Mouse (Mus musculus) embryonic facial prominence, embryonic 13.5 days (tissue): ENCODE results near the gene Otud7a. TPM values are rescaled to one million over a fixed set of nuclear protein-coding genes. Genes with fewer than 3 reads are reported as not detected.

Experiments used
- ATAC-seq: fragments of 200-750 bp; cut with Nextera tagmentation; 2 replicates; pipeline ENCODE4 v1.8.0; 2017; ENCODE audit warnings: low read depth; ENCODE audit not compliant: insufficient number of reproducible peaks, insufficient read depth, low FRiP score, low TSS enrichment
- H3K27ac ChIP-seq: fragments of 300-500 bp; sonication (generic); 2 replicates; pipeline ENCODE4 v1.5.1; 2015; ENCODE audit warnings: moderate library complexity, mild to moderate bottlenecking, inconsistent platforms
- H3K27me3 ChIP-seq: fragments of 300-500 bp; sonication (generic); 2 replicates; pipeline ENCODE4 v1.6.1; 2015; ENCODE audit warnings: mild to moderate bottlenecking, inconsistent platforms
- H3K36me3 ChIP-seq: fragments of 300-500 bp; sonication (generic); 2 replicates; pipeline ENCODE4 v1.6.1; 2015; ENCODE audit warnings: mild to moderate bottlenecking, inconsistent platforms
- H3K4me1 ChIP-seq: fragments of 300-500 bp; sonication (generic); 2 replicates; pipeline ENCODE4 v1.6.1; 2015; ENCODE audit warnings: inconsistent platforms
- H3K4me2 ChIP-seq: fragments of 300-500 bp; sonication (generic); 2 replicates; pipeline ENCODE4 v1.6.1; 2015; ENCODE audit warnings: moderate library complexity, mild to moderate bottlenecking, inconsistent platforms
- H3K4me3 ChIP-seq: fragments of 300-500 bp; sonication (generic); 2 replicates; pipeline ENCODE4 v1.5.1; 2015; ENCODE audit warnings: mild to moderate bottlenecking, inconsistent platforms
- H3K9ac ChIP-seq: fragments of 300-500 bp; sonication (generic); 2 replicates; pipeline ENCODE4 v1.6.1; 2015; ENCODE audit warnings: mild to moderate bottlenecking, inconsistent platforms
- H3K9me3 ChIP-seq: fragments of 300-500 bp; sonication (generic); 2 replicates; pipeline ENCODE4 v1.6.1; 2016; ENCODE audit warnings: inconsistent platforms
- WGBS: fragments of 180-500 bp; shearing (Covaris S2); methylation state at CpG from one replicate; pipeline ENCODE4 v1.1.7; 2015; ENCODE audit warnings: mixed read lengths; 5-methylcytosine and 5-hydroxymethylcytosine counted together
- polyA plus RNA-seq: library from polyadenylated mRNA; unstranded; fragments of >200 nt; fragmentation: Nextera tagmentation; extraction: Ambion mirVana; gene quantifications from 2 replicates; pipeline ENCODE4 v1.2.1, GENCODE M21; 2015

The Otud7a gene
- polyA plus RNA-seq, 1 experiment from 2014 or later = 0.25 TPM

DNA sequence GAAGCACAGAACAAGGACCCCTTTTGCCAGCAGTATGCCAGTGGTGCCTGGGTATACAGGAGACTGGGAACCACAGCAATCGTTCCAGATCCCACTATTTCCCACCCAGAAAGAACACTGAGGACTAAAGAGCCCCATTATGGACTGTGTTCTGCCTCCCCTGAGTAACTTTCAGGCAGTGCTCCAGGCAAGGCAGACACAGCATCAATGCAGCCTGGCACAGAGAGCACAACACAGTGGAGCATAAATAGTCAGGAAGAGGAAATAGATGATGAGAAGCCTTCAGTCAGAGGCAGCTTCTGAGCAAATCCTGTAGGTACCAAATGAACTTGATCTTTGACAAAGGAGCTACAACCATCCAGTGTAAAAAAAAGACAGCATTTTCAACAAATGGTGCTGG lies 115.1 kb downstream of the Otud7a start:
- no peak for ATAC-seq
- H3K9ac ChIP-seq = no peak overlapping the region
- H3K27ac ChIP-seq = no peak overlapping the region
- no peak overlapping the region for H3K4me3 ChIP-seq
- H3K9me3 ChIP-seq = no peaks in the 10 kb centered on the region
- H3K4me1 ChIP-seq = no peaks in the 10 kb centered on the region
- H3K4me2 ChIP-seq = no peak overlapping the region
- 50% methylated on average over 1 of the region's 1 CpGs for WGBS
- H3K27me3 ChIP-seq = no peaks in the 10 kb centered on the region
- H3K36me3 ChIP-seq = no peaks in the 10 kb centered on the region

- H3K4me3 ChIP-seq = no peak overlapping the region
- no peak for ATAC-seq
- H3K36me3 ChIP-seq = no peaks in the 10 kb centered on the region
- H3K4me2 ChIP-seq = no peak overlapping the region
- H3K9ac ChIP-seq = no peak overlapping the region
- no peak overlapping the region for H3K27ac ChIP-seq
- no peaks in the 10 kb centered on the region for H3K27me3 ChIP-seq
- 63% methylated on average over 2 of the region's 2 CpGs for WGBS
- no peaks in the 10 kb centered on the region for H3K4me1 ChIP-seq
- no peaks in the 10 kb centered on the region for H3K9me3 ChIP-seq
These were observed 138.8 kb downstream of the Otud7a start for GRCm38 (mm10) chr7:63583310-63583709.

DNA sequence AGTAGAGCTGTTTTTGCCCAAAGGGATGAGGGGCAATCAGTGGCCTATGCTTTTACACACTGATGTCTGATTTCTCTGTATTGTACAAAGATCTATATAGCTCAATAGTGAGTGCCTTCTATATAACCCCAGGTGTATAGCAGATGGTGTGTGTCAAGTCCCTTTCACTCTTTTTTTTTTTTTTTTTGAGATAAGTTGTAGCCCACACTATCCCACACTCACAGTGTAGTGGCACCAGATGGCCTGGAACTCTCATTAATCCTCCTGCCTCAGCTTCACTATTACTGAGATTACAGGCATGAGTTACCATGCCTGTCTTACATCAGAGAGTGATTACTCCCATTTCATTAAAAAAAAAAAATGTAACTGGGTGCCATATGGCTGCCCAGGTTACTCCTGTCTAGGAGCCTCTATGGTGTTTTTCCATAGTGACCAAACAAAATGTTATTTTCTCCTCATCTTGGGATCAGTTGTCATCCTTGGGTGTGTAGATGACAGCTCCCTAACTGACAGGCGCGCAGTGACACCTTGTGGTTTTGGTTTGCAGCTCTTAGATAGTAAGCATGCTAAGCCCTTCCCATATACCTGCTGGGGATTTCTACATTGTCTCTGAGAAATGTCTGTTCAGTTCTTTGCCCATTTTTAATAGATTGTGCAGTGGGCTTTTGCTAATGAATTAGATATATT lies 141.8 kb downstream of the Otud7a start:
- Histone ChIP-seq H3K27me3 (no peaks in the 10 kb centered on the region), H3K27ac (no peak overlapping the region), H3K9me3 (no peaks in the 10 kb centered on the region), H3K36me3 (no peaks in the 10 kb centered on the region), H3K4me3 (no peak overlapping the region), H3K4me1 (no peaks in the 10 kb centered on the region), H3K4me2 (no peak overlapping the region), H3K9ac (no peak overlapping the region)
- no peak for ATAC-seq
- 68% methylated on average over 2 of the region's 2 CpGs for WGBS

- no peaks in the 10 kb centered on the region for H3K9me3 ChIP-seq
- no peak overlapping the region for H3K27ac ChIP-seq
- H3K27me3 ChIP-seq = no peaks in the 10 kb centered on the region
- H3K36me3 ChIP-seq = no peaks in the 10 kb centered on the region
- ATAC-seq = no peak
- no peak overlapping the region for H3K4me3 ChIP-seq
- 60% methylated on average over 2 of the region's 2 CpGs for WGBS
- no peaks in the 10 kb centered on the region for H3K4me1 ChIP-seq
- H3K4me2 ChIP-seq = no peak overlapping the region
- H3K9ac ChIP-seq = no peak overlapping the region
These were observed 145.8 kb downstream of the Otud7a start for GRCm38 (mm10) chr7:63590305-63590704.

- H3K4me2 ChIP-seq = no peak overlapping the region
- H3K4me3 ChIP-seq = no peak overlapping the region
- WGBS = 48% methylated on average over 4 of the region's 4 CpGs
- no peaks in the 10 kb centered on the region for H3K36me3 ChIP-seq
- ATAC-seq = no peak
- no peaks in the 10 kb centered on the region for H3K9me3 ChIP-seq
- no peak overlapping the region for H3K9ac ChIP-seq
- H3K27me3 ChIP-seq = no peaks in the 10 kb centered on the region
- no peaks in the 10 kb centered on the region for H3K4me1 ChIP-seq
- no peak overlapping the region for H3K27ac ChIP-seq
These were observed 146.8 kb downstream of the Otud7a start for GRCm38 (mm10) chr7:63591322-63591721.

DNA sequence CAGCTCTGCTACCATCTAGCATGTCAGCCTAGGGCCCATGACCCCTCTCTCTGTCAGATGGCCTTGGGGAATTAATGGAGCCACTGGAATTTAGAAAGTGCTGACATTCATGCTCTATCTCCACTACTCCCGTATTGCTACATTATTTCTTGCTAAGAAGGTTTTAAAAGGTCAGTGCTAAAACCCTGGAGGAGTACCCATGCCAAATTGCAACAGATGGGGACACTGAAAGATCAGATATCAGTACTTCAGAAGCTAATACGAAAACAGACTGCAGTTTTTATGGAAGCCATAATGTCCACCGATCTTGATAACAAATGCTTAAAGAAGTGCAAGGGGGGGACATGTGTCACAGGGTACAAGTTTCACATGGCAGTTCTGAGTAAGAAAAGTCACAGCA lies 147.5 kb downstream of the Otud7a start:
- H3K9ac ChIP-seq = no peak overlapping the region
- H3K27me3 ChIP-seq = no peaks in the 10 kb centered on the region
- H3K4me1 ChIP-seq = no peaks in the 10 kb centered on the region
- no peak overlapping the region for H3K4me2 ChIP-seq
- H3K9me3 ChIP-seq = no peaks in the 10 kb centered on the region
- ATAC-seq = no peak
- no peak overlapping the region for H3K4me3 ChIP-seq
- H3K27ac ChIP-seq = no peak overlapping the region
- H3K36me3 ChIP-seq = no peaks in the 10 kb centered on the region
- WGBS = 48% methylated on average over 3 of the region's 3 CpGs

DNA sequence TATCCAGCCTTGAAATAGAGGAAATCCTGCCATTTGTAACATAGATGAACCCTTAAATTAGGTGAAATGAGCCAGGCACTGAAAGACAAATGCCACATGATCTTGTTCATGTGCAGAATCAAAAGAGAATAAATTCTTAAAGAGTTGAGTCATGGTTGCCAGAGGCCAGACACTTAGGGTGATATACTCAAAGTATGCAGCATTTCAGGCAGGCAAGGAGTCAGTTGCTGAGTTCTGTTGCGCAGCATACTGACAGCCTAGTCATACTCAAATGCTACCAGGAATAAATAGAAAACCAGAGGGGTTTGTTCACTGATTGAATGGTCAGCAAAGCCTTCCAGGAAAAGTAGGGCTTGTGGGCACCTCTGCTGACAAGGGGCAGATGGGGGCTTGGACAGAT lies 160.3 kb downstream of the Otud7a start:
- no peak for ATAC-seq
- Histone ChIP-seq H3K4me3 (no peak overlapping the region), H3K9me3 (no peaks in the 10 kb centered on the region), H3K4me1 (no peaks in the 10 kb centered on the region), H3K4me2 (no peak overlapping the region), H3K9ac (no peak overlapping the region), H3K27ac (no peak overlapping the region), H3K27me3 (no peaks in the 10 kb centered on the region), H3K36me3 (no peaks in the 10 kb centered on the region)
- 77% methylated on average over 1 of the region's 1 CpGs for WGBS

GRCm38 (mm10) chr7:63617018-63617417 lies 172.5 kb downstream of the Otud7a start:
- Histone ChIP-seq H3K27ac (no peak overlapping the region), H3K4me1 (no peaks in the 10 kb centered on the region), H3K9me3 (no peaks in the 10 kb centered on the region), H3K4me3 (no peak overlapping the region), H3K4me2 (no peak overlapping the region), H3K9ac (no peak overlapping the region), H3K27me3 (no peaks in the 10 kb centered on the region), H3K36me3 (no peaks in the 10 kb centered on the region)
- ATAC-seq = no peak
- WGBS = 83% methylated on average over 3 of the region's 3 CpGs

- no peak overlapping the region for H3K9ac ChIP-seq
- H3K9me3 ChIP-seq = no peaks in the 10 kb centered on the region
- no peak overlapping the region for H3K4me2 ChIP-seq
- no peaks in the 10 kb centered on the region for H3K36me3 ChIP-seq
- no peaks in the 10 kb centered on the region for H3K27me3 ChIP-seq
- ATAC-seq = no peak
- H3K4me1 ChIP-seq = no peaks in the 10 kb centered on the region
- H3K4me3 ChIP-seq = no peak overlapping the region
- WGBS = 88% methylated on average over 5 of the region's 5 CpGs
- H3K27ac ChIP-seq = no peak overlapping the region
These were observed 176.3 kb downstream of the Otud7a start for GRCm38 (mm10) chr7:63620776-63621340.

DNA sequence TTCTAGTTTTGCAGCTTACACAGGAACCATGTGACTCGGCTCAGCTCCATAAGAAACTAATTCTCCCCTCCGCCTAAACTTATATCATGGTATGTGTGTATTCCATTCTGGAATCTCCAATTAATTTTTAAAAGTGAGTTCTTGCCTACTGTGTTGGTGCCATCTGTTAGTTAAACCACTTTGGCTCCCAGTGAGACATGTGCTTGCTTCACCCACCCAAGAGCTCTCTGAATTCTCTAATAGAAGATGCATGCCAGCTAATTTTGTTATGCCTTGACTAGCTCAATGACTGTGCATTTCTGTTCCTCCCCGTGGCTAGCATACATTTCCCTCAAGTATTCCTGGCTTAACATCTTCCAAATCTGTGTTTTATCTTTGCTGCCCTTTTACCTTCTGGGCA lies 193.1 kb downstream of the Otud7a start:
- H3K4me3 ChIP-seq = no peak overlapping the region
- H3K9ac ChIP-seq = no peak overlapping the region
- no peaks in the 10 kb centered on the region for H3K4me1 ChIP-seq
- no peak overlapping the region for H3K27ac ChIP-seq
- 72% methylated on average over 3 of the region's 3 CpGs for WGBS
- H3K4me2 ChIP-seq = no peak overlapping the region
- no peaks in the 10 kb centered on the region for H3K9me3 ChIP-seq
- H3K27me3 ChIP-seq = no peaks in the 10 kb centered on the region
- no peak for ATAC-seq
- no peaks in the 10 kb centered on the region for H3K36me3 ChIP-seq

GRCm38 (mm10) chr7:63644002-63644401 lies 199.5 kb downstream of the Otud7a start:
- H3K27ac ChIP-seq = no peak overlapping the region
- no peak overlapping the region for H3K9ac ChIP-seq
- no peaks in the 10 kb centered on the region for H3K27me3 ChIP-seq
- ATAC-seq = no peak
- no peaks in the 10 kb centered on the region for H3K36me3 ChIP-seq
- H3K4me1 ChIP-seq = no peaks in the 10 kb centered on the region
- H3K4me2 ChIP-seq = no peak overlapping the region
- H3K9me3 ChIP-seq = no peaks in the 10 kb centered on the region
- H3K4me3 ChIP-seq = no peak overlapping the region
- 79% methylated on average over 1 of the region's 1 CpGs for WGBS

GRCm38 (mm10) chr7:63647136-63647535 lies 202.6 kb downstream of the Otud7a start:
- H3K27ac ChIP-seq = no peak overlapping the region
- H3K4me3 ChIP-seq = no peak overlapping the region
- no peaks in the 10 kb centered on the region for H3K27me3 ChIP-seq
- WGBS = 63% methylated on average over 1 of the region's 1 CpGs
- no peak overlapping the region for H3K4me2 ChIP-seq
- no peaks in the 10 kb centered on the region for H3K9me3 ChIP-seq
- no peak for ATAC-seq
- no peak overlapping the region for H3K9ac ChIP-seq
- H3K4me1 ChIP-seq = no peaks in the 10 kb centered on the region
- no peaks in the 10 kb centered on the region for H3K36me3 ChIP-seq
